Mouse (Mus musculus) left cerebral cortex, adult 11 months (tissue): ENCODE measurements around the gene Ube2c.
A peak's percentile ranks its signal among the peaks of the same experiment; 100 is the strongest.

Experiments used
- DNase-seq: peaks from one replicate; pipeline ENCODE4 v3.0.0; 2022; ENCODE audit warnings: low spot score

The Ube2c gene

GRCm38 (mm10) chr2:164762593-164762992 is 7.1 kb upstream of the Ube2c start:
- no peak for DNase-seq

- no peak for DNase-seq
Measured at GRCm38 (mm10) chr2:164765841-164766240, 3.9 kb upstream of the Ube2c start.

- no peak for DNase-seq
Measured at GRCm38 (mm10) chr2:164767812-164768540, 1.7 kb upstream of the Ube2c start.

GRCm38 (mm10) chr2:164770279-164770678 is 581 bp downstream of the Ube2c start:
- DNase-seq: no peak

GRCm38 (mm10) chr2:164771123-164771522 is 1.4 kb downstream of the Ube2c start:
- no peak for DNase-seq

GRCm38 (mm10) chr2:164773229-164773988 is 3.7 kb downstream of the Ube2c start:
- DNase-seq: no peak

- no peak for DNase-seq
Measured at GRCm38 (mm10) chr2:164773989-164774364, 4.3 kb downstream of the Ube2c start.

GRCm38 (mm10) chr2:164776130-164776529 is 6.4 kb downstream of the Ube2c start:
- no peak for DNase-seq

- no peak for DNase-seq
Measured at GRCm38 (mm10) chr2:164776801-164777200, 7.1 kb downstream of the Ube2c start.

GRCm38 (mm10) chr2:164777246-164778014 is 7.7 kb downstream of the Ube2c start:
- no peak for DNase-seq

- no peak for DNase-seq
Measured at GRCm38 (mm10) chr2:164778015-164778287, 8.3 kb downstream of the Ube2c start.

GRCm38 (mm10) chr2:164778809-164779208 is 9.1 kb downstream of the Ube2c start:
- no peak for DNase-seq

GRCm38 (mm10) chr2:164779481-164780086 is 9.9 kb downstream of the Ube2c start, which contains the start of gene Tnnc2:
Gene Tnnc2, minus strand, starts transcription at chr2:164779967.
- DNase-seq: no peak

GRCm38 (mm10) chr2:164781876-164782275 is 12.2 kb downstream of the Ube2c start:
- no peak for DNase-seq

GRCm38 (mm10) chr2:164783926-164784581 is 14.4 kb downstream of the Ube2c start:
- no peak for DNase-seq

GRCm38 (mm10) chr2:164784869-164785420 is 15.2 kb downstream of the Ube2c start:
- DNase-seq: no peak

GRCm38 (mm10) chr2:164785481-164786387 is 16.0 kb downstream of the Ube2c start, which contains the start of gene Snx21:
Gene Snx21, plus strand, starts transcription at chr2:164785823.
- peak; percentile 83 for DNase-seq

- DNase-seq: no peak
Measured at GRCm38 (mm10) chr2:164786388-164786885, 16.7 kb downstream of the Ube2c start.

- no peak for DNase-seq
Measured at GRCm38 (mm10) chr2:164787032-164787431, 17.3 kb downstream of the Ube2c start.

GRCm38 (mm10) chr2:164787779-164788178 is 18.1 kb downstream of the Ube2c start:
- no peak for DNase-seq
